In the genomic region with DNA sequence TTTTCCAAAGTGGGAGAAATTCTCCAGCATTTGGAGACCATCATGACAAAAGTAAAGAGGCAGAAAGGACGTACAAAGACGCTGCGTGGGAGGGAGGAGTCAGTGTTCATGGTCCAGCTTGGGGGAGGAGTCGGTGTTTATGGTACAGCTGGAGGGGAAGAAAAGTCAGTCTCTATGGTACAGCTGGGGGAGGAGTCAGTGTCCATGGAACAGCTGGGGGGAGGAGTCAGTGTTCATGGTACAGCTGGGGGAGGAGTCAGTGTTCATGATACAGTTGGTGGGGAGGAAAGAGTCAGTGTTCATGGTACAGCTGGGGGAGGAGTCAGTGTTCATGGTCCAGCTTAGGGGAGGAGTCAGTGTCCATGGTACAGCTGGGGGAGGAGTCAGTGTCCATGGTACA, we compare ENCODE assay signal across 7 mouse cellular contexts.
DNase-seq lines count a peak whose midpoint lies in the region; ATAC-seq and TF ChIP-seq lines count a peak whose summit lies in the region.
"Not testable (repeated sequence)": the region's sequence is repeated elsewhere in the genome, so short reads cannot be mapped to it uniquely, and the experiment has no call there.

No protein-coding gene starts in this region.

- ATAC-seq in midbrain, embryonic 15.5 days (replicated peaks), result not testable (repeated sequence)

- H3K4me1 ChIP-seq in cortical plate, adult 2 months (ENCODE audit: control insufficient read depth, insufficient read depth, low read length); midbrain, embryonic 15.5 days: not testable (repeated sequence)

- WGBS in midbrain, embryonic 15.5 days, result 86% methylated on average over 4 of the region's 4 CpGs

- not testable (repeated sequence) for TF ChIP-seq CTCF in cortical plate, adult 2 months (IDR thresholded peaks at IDR 0.05; ENCODE audit: extremely low read depth, insufficient read depth, low read length); layer of hippocampus, adult 2 months (conservative IDR thresholded peaks at IDR 0.05)

- peak; percentile 21 for DNase-seq in CD4-positive, CD25-positive, alpha-beta regulatory T cell, adult 2 months (ENCODE audit: low read depth, low spot score)
- peak; percentile 61 for DNase-seq in R1 (ENCODE audit: low read depth, low spot score)
- DNase-seq in heart, adult 11 months, result peak; percentile 39
- not testable (repeated sequence) for DNase-seq in layer of hippocampus, adult 2 months (ENCODE audit: low spot score in 2 of 2)
- DNase-seq in retina, postnatal 1 day, result peak; percentile 8

- not testable (repeated sequence) for H3K9me3 ChIP-seq in midbrain, embryonic 15.5 days

- TF ChIP-seq POLR2A in cortical plate, adult 2 months (IDR thresholded peaks at IDR 0.05; ENCODE audit: extremely low read depth, insufficient read depth, low read length), result not testable (repeated sequence)

- not testable (repeated sequence) for H3K27me3 ChIP-seq in midbrain, embryonic 15.5 days (replicated peaks)

- H3K4me2 ChIP-seq in midbrain, embryonic 15.5 days, result 0 out of 2 replicates have a peak overlapping the region, but pooled peaks have one; percentile 10

- not testable (repeated sequence) for H3K36me3 ChIP-seq in midbrain, embryonic 15.5 days (replicated peaks)

- H3K4me3 ChIP-seq in cortical plate, adult 2 months (ENCODE audit: insufficient read depth, low read length), result peak overlapping the region; percentile 35
- peak overlapping the region; percentile 48 for H3K4me3 ChIP-seq in layer of hippocampus, adult 2 months
- H3K4me3 ChIP-seq in midbrain, embryonic 15.5 days, result not testable (repeated sequence)

- not testable (repeated sequence) for H3K27ac ChIP-seq in cortical plate, adult 2 months (ENCODE audit: insufficient read depth, low read length); midbrain, embryonic 15.5 days
- H3K27ac ChIP-seq in layer of hippocampus, adult 2 months, result peak overlapping the region; percentile 78

- not testable (repeated sequence) for H3K9ac ChIP-seq in midbrain, embryonic 15.5 days
